8 mouse cellular contexts compared by ENCODE assay signal in genomic region chr17:25874721-25875170, GRCm38 (mm10). TPM values are rescaled to one million over a fixed set of nuclear protein-coding genes. Genes with fewer than 3 reads are reported as not detected.
DNase-seq lines count a peak whose midpoint lies in the region; ATAC-seq lines count a peak whose summit lies in the region.

Gene Mettl26 (plus strand): TSS chr17:25875074.

- under 1% methylated on average over 25 of the region's 25 CpGs for WGBS in heart, embryonic 12.5 days
- WGBS in kidney, embryonic 16.5 days, result under 1% methylated on average over 25 of the region's 25 CpGs

- peaks cover 21% of the 10 kb centered on the region for H3K36me3 ChIP-seq in heart, embryonic 12.5 days
- H3K36me3 ChIP-seq in kidney, embryonic 16.5 days (ENCODE audit: insufficient read depth, low read length), result peaks cover 12% of the 10 kb centered on the region

- peak; percentile 79 for ATAC-seq in CD4-positive, CD25-positive, alpha-beta regulatory T cell, adult 4 months
- peak; percentile 78 for ATAC-seq in erythroid progenitor cell, adult 5-6 weeks (replicated peaks; ENCODE audit: low FRiP score, poor library complexity, severe bottlenecking)
- peak; percentile 78 for ATAC-seq in heart, embryonic 12.5 days (ENCODE audit: insufficient number of reproducible peaks, low FRiP score)
- peak; percentile 72 for ATAC-seq in kidney, embryonic 16.5 days (ENCODE audit: low FRiP score, low TSS enrichment)

- H3K4me2 ChIP-seq in heart, embryonic 12.5 days, result peak within 1 kb of the TSS; percentile 94
- peak within 1 kb of the TSS; percentile 78 for H3K4me2 ChIP-seq in kidney, embryonic 16.5 days (replicated peaks; ENCODE audit: low read depth, low read length)

- no peaks in the 10 kb centered on the region for H3K27me3 ChIP-seq in heart, embryonic 12.5 days (replicated peaks)
- H3K27me3 ChIP-seq in kidney, embryonic 16.5 days (ENCODE audit: insufficient read depth, low read length), result no peaks in the 10 kb centered on the region

- peak within 1 kb of the TSS; percentile 44 for H3K27ac ChIP-seq in brown adipose tissue, adult 24 weeks (replicated peaks; ENCODE audit: low read depth, low read length)
- H3K27ac ChIP-seq in heart, embryonic 12.5 days (ENCODE audit: poor library complexity, severe bottlenecking), result peak within 1 kb of the TSS; percentile 87
- peak within 1 kb of the TSS; percentile 96 for H3K27ac ChIP-seq in kidney, embryonic 16.5 days (ENCODE audit: low read length)

- peaks cover 9% of the 10 kb centered on the region; the same call in 1 of the 2 replicates for H3K4me1 ChIP-seq in brown adipose tissue, adult 24 weeks (ENCODE audit: control insufficient read depth, insufficient read depth, insufficient read length, low read length)
- H3K4me1 ChIP-seq in heart, embryonic 12.5 days (replicated peaks), result peaks cover 25% of the 10 kb centered on the region
- H3K4me1 ChIP-seq in kidney, embryonic 16.5 days (ENCODE audit: insufficient read depth, low read length), result peaks cover 26% of the 10 kb centered on the region

- peak within 1 kb of the TSS; percentile 87 for H3K4me3 ChIP-seq in brown adipose tissue, adult 24 weeks (ENCODE audit: insufficient read depth, low read depth, low read length)
- H3K4me3 ChIP-seq in heart, embryonic 12.5 days, result peak within 1 kb of the TSS; percentile 88
- H3K4me3 ChIP-seq in kidney, embryonic 16.5 days (ENCODE audit: low read length), result peak within 1 kb of the TSS; percentile 75

- peak within 1 kb of the TSS; percentile 83 for H3K9ac ChIP-seq in heart, embryonic 12.5 days
- peak within 1 kb of the TSS; percentile 79 for H3K9ac ChIP-seq in kidney, embryonic 16.5 days (replicated peaks; ENCODE audit: low read length)

- H3K9me3 ChIP-seq in heart, embryonic 12.5 days (replicated peaks), result no peaks in the 10 kb centered on the region
- no peaks in the 10 kb centered on the region for H3K9me3 ChIP-seq in kidney, embryonic 16.5 days (ENCODE audit: low read length)

- peak; percentile 95 for DNase-seq in liver
- peak; percentile 79 to 92 for DNase-seq in monocyte, adult 2 months (ENCODE audit: low read depth in 1 of 2, low spot score in 2 of 2)
- peak; percentile 92 to 96 for DNase-seq in spleen, postnatal 14 days (ENCODE audit: low spot score in 2 of 2)

RNA-seq across cellular contexts. Expression of gene Mettl26, which starts in this region (rescaled TPM):
- 100 to 1,000 TPM in 1 of 2 experiments, 10 to 100 TPM in 1; 82.7 to 124 TPM for polyA plus RNA-seq in CD4-positive, CD25-positive, alpha-beta regulatory T cell, adult 4 months (2017; shearing (Covaris generic))
- polyA plus RNA-seq in brown adipose tissue, adult 24 weeks (2012; ENCODE audit: insufficient read depth, insufficient read length, missing spikeins), result 47.5 and 52.1 TPM in 2 replicates
- total RNA-seq in erythroid progenitor cell, adult 5-6 weeks (2015; ENCODE audit: low replicate concordance), result 10.1 and 17.3 TPM in 2 replicates
- 7.1 and 7.7 TPM in 2 replicates for total RNA-seq in erythroid progenitor cell, adult 5-6 weeks (2017; ENCODE audit: low replicate concordance)
- 31.3 and 36.1 TPM in 2 replicates for polyA plus RNA-seq in heart, embryonic 12.5 days (2016; fragmentation: Nextera tagmentation; extraction: Ambion mirVana)
- polyA plus RNA-seq in kidney, embryonic 16.5 days (2015; fragmentation: Nextera tagmentation; extraction: Ambion mirVana), result 100 and 102 TPM in 2 replicates

Comparison
In these comparisons a context has a peak if more than half of its experiments do, and no peak if none do; other contexts are left out.
1. Peak in every context shown above with its lines: DNase-seq, ATAC-seq, H3K4me3 ChIP-seq and H3K27ac ChIP-seq.
2. H3K27ac ChIP-seq: peak in every context shown above with its lines; median percentile 96 in kidney, embryonic 16.5 days; 87 in heart, embryonic 12.5 days; 44 in brown adipose tissue, adult 24 weeks.